Mouse (Mus musculus) embryonic fibroblast, embryonic 13.5 days (primary cell): ENCODE data around the gene Sdhaf1.

Source experiments
- CTCF ChIP-seq: IDR thresholded peaks from 2 replicates; pipeline ENCODE4 v1.5.1; 2011; ENCODE audit warnings: mild to moderate bottlenecking, control low read depth, low read length, moderate library complexity, borderline replicate concordance; ENCODE audit not compliant: insufficient read depth
- POLR2A ChIP-seq: IDR thresholded peaks from 2 replicates; pipeline ENCODE4 v1.6.1; 2011; ENCODE audit warnings: low read depth, mild to moderate bottlenecking, control low read depth, low read length, moderate library complexity

- TF ChIP-seq CTCF (no peak), POLR2A (no peak)
These were observed 727 bp upstream of the Sdhaf1 start for GRCm38 (mm10) chr7:30324300-30324944.
